In the genomic region with DNA sequence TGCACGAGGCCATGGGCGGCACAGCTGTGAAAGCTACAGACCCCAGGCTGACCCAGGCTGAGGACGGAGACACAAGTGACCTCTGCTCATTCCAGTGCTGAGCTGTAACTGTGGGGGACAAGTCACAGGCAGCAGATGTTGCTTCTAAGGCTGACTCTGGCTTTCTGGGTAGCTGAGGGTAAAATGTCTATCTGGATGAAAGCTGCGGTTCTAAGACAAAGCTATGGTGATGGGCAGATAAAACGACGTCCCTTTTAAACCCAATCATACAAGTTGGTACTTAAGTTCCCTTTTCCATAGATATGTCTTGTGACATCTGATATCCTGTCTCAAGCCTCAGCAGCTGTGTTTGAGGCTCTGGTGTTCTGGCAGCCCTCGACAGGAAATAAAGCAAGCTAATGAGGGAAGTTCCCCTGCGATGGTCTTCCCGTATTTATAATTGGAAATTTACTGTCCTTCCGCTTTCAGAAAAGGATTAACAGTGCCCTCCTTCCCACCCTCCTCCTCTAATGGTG, we compare ENCODE assay signal across 9 mouse cellular contexts.
DNase-seq lines count a peak whose midpoint lies in the region; ATAC-seq and TF ChIP-seq lines count a peak whose summit lies in the region.
"Had no signal": no experiment of that assay in that cellular context is flagged by ENCODE, and none has a peak within 500 bp of the region (broad histone marks: within the 10 kb centered on the region; RNA-seq: fewer than 3 reads in every experiment).

No protein-coding gene starts in this region.

- peaks cover 26% of the 10 kb centered on the region for H3K4me1 ChIP-seq in intestine, embryonic 14.5 days (replicated peaks; ENCODE audit: control insufficient read depth, insufficient read depth, low read length)
- no peaks in the 10 kb centered on the region for H3K4me1 ChIP-seq in intestine, postnatal 0 days (replicated peaks; ENCODE audit: control insufficient read depth, insufficient read depth, low read length)

- no peak for ATAC-seq in intestine, embryonic 14.5 days (replicated peaks; ENCODE audit: low FRiP score, low TSS enrichment, low read depth)
- ATAC-seq in intestine, postnatal 0 days = no peak
- ATAC-seq: Patski had no signal

- H3K27me3 ChIP-seq in intestine, embryonic 14.5 days (replicated peaks; ENCODE audit: control insufficient read depth, insufficient read depth, low read length) = no peaks in the 10 kb centered on the region
- no peaks in the 10 kb centered on the region for H3K27me3 ChIP-seq in intestine, postnatal 0 days (replicated peaks; ENCODE audit: control insufficient read depth, insufficient read depth, low read length)
- H3K27me3 ChIP-seq: Patski had no signal

- no peak for DNase-seq in intestine, embryonic 14.5 days (ENCODE audit: low spot score)
- peak; percentile 35 for DNase-seq in c-Kit-positive CD71-positive TER-119-negative erythroid progenitor cells, embryonic 14.5 days (ENCODE audit: low read depth)
- peak; percentile 56 for DNase-seq in kidney, postnatal 14 days
- DNase-seq in mesoderm, embryonic 11.5 days (ENCODE audit: low read depth, low spot score) = peak; percentile 24
- no peak for DNase-seq in layer of hippocampus, postnatal 25 days (ENCODE audit: extremely low spot score in 1 of 2, low spot score in 1 of 2)
- no peak for DNase-seq in adipocyte (ENCODE audit: low spot score)
- no peak for DNase-seq in cerebellum, adult 18-20 months

- no peak overlapping the region for H3K9ac ChIP-seq in intestine, embryonic 14.5 days (ENCODE audit: low read length)
- H3K9ac ChIP-seq in intestine, postnatal 0 days (ENCODE audit: low read depth, low read length) = no peak overlapping the region

- 24% methylated on average over 10 of the region's 10 CpGs for whole genome bisulfite sequencing in intestine, embryonic 14.5 days
- 45% methylated on average over 10 of the region's 10 CpGs for WGBS in intestine, postnatal 0 days

- no peak overlapping the region for H3K4me3 ChIP-seq in intestine, embryonic 14.5 days (ENCODE audit: low read depth, low read length)
- H3K4me3 ChIP-seq in intestine, postnatal 0 days (ENCODE audit: low read depth, low read length) = no peak overlapping the region

- no peaks in the 10 kb centered on the region for H3K36me3 ChIP-seq in intestine, embryonic 14.5 days (ENCODE audit: control insufficient read depth, insufficient read depth, low read length)
- no peaks in the 10 kb centered on the region for H3K36me3 ChIP-seq in intestine, postnatal 0 days (ENCODE audit: control insufficient read depth, insufficient read depth)

- no peak overlapping the region for H3K4me2 ChIP-seq in intestine, embryonic 14.5 days (ENCODE audit: low read length)
- no peak overlapping the region for H3K4me2 ChIP-seq in intestine, postnatal 0 days (replicated peaks; ENCODE audit: low read depth)

- peak overlapping the region; percentile 27; the same call in 1 of the 2 replicates for H3K27ac ChIP-seq in intestine, embryonic 14.5 days (ENCODE audit: low read depth)
- no peak overlapping the region for H3K27ac ChIP-seq in intestine, postnatal 0 days (ENCODE audit: low read depth, low read length)

- no peak for TF ChIP-seq CTCF in intestine, postnatal 0 days (IDR thresholded peaks at IDR 0.05; ENCODE audit: low read depth)

- no peaks in the 10 kb centered on the region for H3K9me3 ChIP-seq in intestine, embryonic 14.5 days (ENCODE audit: control insufficient read depth, low read length)
- no peaks in the 10 kb centered on the region for H3K9me3 ChIP-seq in intestine, postnatal 0 days (ENCODE audit: control insufficient read depth)

Comparison
In these comparisons a context has a peak if more than half of its experiments do, and no peak if none do; other contexts are left out.
1. DNase-seq: peak in c-Kit-positive CD71-positive TER-119-negative erythroid progenitor cells, embryonic 14.5 days (single experiment), kidney, postnatal 14 days (single experiment) and mesoderm, embryonic 11.5 days (single experiment); none in intestine, embryonic 14.5 days (single experiment), layer of hippocampus, postnatal 25 days (0 of 2), adipocyte (single experiment) and cerebellum, adult 18-20 months (0 of 2).